Mouse (Mus musculus) forebrain, embryonic 11.5 days (tissue): Measurements from ENCODE around the gene Zfp770. TPM values are rescaled to one million over a fixed set of nuclear protein-coding genes. Genes with fewer than 3 reads are reported as not detected.
"Not testable (repeated sequence)": the region's sequence is repeated elsewhere in the genome, so short reads cannot be mapped to it uniquely, and the experiment has no call there.

ENCODE experiments used
- ATAC-seq: fragments of 200-750 bp; cut with Nextera tagmentation; replicated peaks from 2 replicates; pipeline ENCODE4 v1.8.0; 2017; ENCODE audit warnings: moderate TSS enrichment; ENCODE audit not compliant: low FRiP score
- DNase-seq: peaks from one replicate; pipeline ENCODE4 v3.0.0-alpha.2; 2017; ENCODE audit warnings: low spot score
- H3K27ac ChIP-seq: fragments of 300-500 bp; sonication (generic); 2 replicates; pipeline ENCODE4 v1.5.1; 2014; ENCODE audit warnings: low read depth, low read length
- H3K27me3 ChIP-seq: fragments of 300-500 bp; sonication (generic); 2 replicates; pipeline ENCODE4 v1.6.1; 2014; ENCODE audit warnings: mild to moderate bottlenecking, low read length, mixed read lengths; ENCODE audit not compliant: control insufficient read depth, insufficient read depth
- H3K36me3 ChIP-seq: fragments of 300-500 bp; sonication (generic); 2 replicates; pipeline ENCODE4 v1.6.1; 2014; ENCODE audit warnings: mild to moderate bottlenecking, low read length, moderate library complexity, mixed read lengths; ENCODE audit not compliant: control insufficient read depth, insufficient read depth
- H3K4me1 ChIP-seq: fragments of 300-500 bp; sonication (generic); replicated peaks from 2 replicates; pipeline ENCODE4 v1.6.1; 2014; ENCODE audit warnings: low read length, mixed read lengths; ENCODE audit not compliant: control insufficient read depth, insufficient read depth
- H3K4me2 ChIP-seq: fragments of 300-500 bp; sonication (generic); 2 replicates; pipeline ENCODE4 v1.6.1; 2014; ENCODE audit warnings: low read depth, mild to moderate bottlenecking, low read length, moderate library complexity, mixed read lengths; ENCODE audit not compliant: severe bottlenecking
- H3K4me3 ChIP-seq: fragments of 300-500 bp; sonication (generic); 2 replicates; pipeline ENCODE4 v1.5.1; 2014; ENCODE audit warnings: low read depth, low read length
- H3K9ac ChIP-seq: fragments of 300-500 bp; sonication (generic); 2 replicates; pipeline ENCODE4 v1.6.1; 2014; ENCODE audit warnings: low read length
- H3K9me3 ChIP-seq: fragments of 300-500 bp; sonication (generic); 2 replicates; pipeline ENCODE4 v1.6.1; 2016; ENCODE audit warnings: low read length, mixed read lengths; ENCODE audit not compliant: control insufficient read depth
- WGBS: fragments of 180-500 bp; shearing (Covaris S2); extraction: QIAGEN DNeasy Blood & Tissue Kit; methylation state at CpG from one replicate; pipeline ENCODE4 v1.1.7; 2014; 5-methylcytosine and 5-hydroxymethylcytosine counted together
- polyA plus RNA-seq: library from polyadenylated mRNA; unstranded; fragments of >200 nt; fragmentation: Nextera tagmentation; extraction: Ambion mirVana; gene quantifications from 2 replicates; pipeline ENCODE4 v1.2.1, GENCODE M21; 2014

Zfp770 gene
- polyA plus RNA-seq, 1 experiment from 2014 or later: 4.6 TPM

- DNase-seq: no peak
- 93% methylated on average over 5 of the region's 5 CpGs for WGBS
These were observed 4.8 kb downstream of the Zfp770 start for GRCm38 (mm10) chr2:114196421-114196820.

GRCm38 (mm10) chr2:114186924-114187323 lies 14.3 kb downstream of the Zfp770 start, which contains the start of gene Aqr:
Aqr (minus strand) TSS chr2:114187024.
- not testable (repeated sequence) for DNase-seq, H3K9me3 ChIP-seq, H3K36me3 ChIP-seq, H3K27ac ChIP-seq, ATAC-seq, H3K4me2 ChIP-seq, H3K4me1 ChIP-seq, H3K27me3 ChIP-seq, H3K4me3 ChIP-seq, H3K9ac ChIP-seq
- WGBS: 90% methylated on average over 1 of the region's 6 CpGs

More at GRCm38 (mm10) chr2:114196421-114196820, 4.8 kb downstream of the Zfp770 start:
- no peaks in the 10 kb centered on the region for H3K36me3 ChIP-seq
- H3K27me3 ChIP-seq: no peaks in the 10 kb centered on the region
- no peaks in the 10 kb centered on the region for H3K4me1 ChIP-seq
- H3K27ac ChIP-seq: no peak overlapping the region
- no peak overlapping the region for H3K4me2 ChIP-seq
- ATAC-seq: no peak
- no peak overlapping the region for H3K4me3 ChIP-seq
- H3K9ac ChIP-seq: no peak overlapping the region
- H3K9me3 ChIP-seq: no peaks in the 10 kb centered on the region

GRCm38 (mm10) chr2:114177802-114178733 lies 23.2 kb downstream of the Zfp770 start:
- WGBS: 44% methylated on average over 4 of the region's 4 CpGs
- Histone ChIP-seq H3K4me2 (no peak overlapping the region), H3K27ac (no peak overlapping the region), H3K4me1 (no peaks in the 10 kb centered on the region; the same call in 1 of the 2 replicates), H3K27me3 (no peaks in the 10 kb centered on the region), H3K36me3 (no peaks in the 10 kb centered on the region), H3K9ac (no peak overlapping the region), H3K4me3 (no peak overlapping the region), H3K9me3 (no peaks in the 10 kb centered on the region)
- ATAC-seq (no peak), DNase-seq (no peak)

GRCm38 (mm10) chr2:114174651-114175484 lies 26.4 kb downstream of the Zfp770 start:
- DNase-seq (peak; percentile 79), ATAC-seq (peak; percentile 93)
- Histone ChIP-seq H3K9ac (peak overlapping the region; percentile 76), H3K4me1 (no peaks in the 10 kb centered on the region; the same call in 1 of the 2 replicates), H3K27ac (no peak overlapping the region), H3K36me3 (no peaks in the 10 kb centered on the region), H3K4me2 (peak overlapping the region; percentile 78), H3K4me3 (peak overlapping the region; percentile 69), H3K9me3 (no peaks in the 10 kb centered on the region), H3K27me3 (no peaks in the 10 kb centered on the region)
- WGBS: under 1% methylated on average over 44 of the region's 44 CpGs

- Histone ChIP-seq H3K27ac (no peak overlapping the region), H3K27me3 (no peaks in the 10 kb centered on the region), H3K36me3 (no peaks in the 10 kb centered on the region), H3K9me3 (no peaks in the 10 kb centered on the region), H3K4me2 (no peak overlapping the region), H3K4me3 (no peak overlapping the region), H3K4me1 (no peaks in the 10 kb centered on the region; the same call in 1 of the 2 replicates), H3K9ac (no peak overlapping the region)
- DNase-seq (no peak), ATAC-seq (no peak)
These were observed 28.0 kb downstream of the Zfp770 start for GRCm38 (mm10) chr2:114173248-114173647.

GRCm38 (mm10) chr2:114167837-114168236 lies 33.4 kb downstream of the Zfp770 start:
- Histone ChIP-seq H3K9me3 (no peaks in the 10 kb centered on the region), H3K36me3 (no peaks in the 10 kb centered on the region), H3K27me3 (no peaks in the 10 kb centered on the region), H3K4me3 (no peak overlapping the region), H3K4me1 (no peaks in the 10 kb centered on the region), H3K27ac (no peak overlapping the region), H3K9ac (no peak overlapping the region), H3K4me2 (no peak overlapping the region)
- ATAC-seq: no peak
- DNase-seq: no peak

- no peak overlapping the region for H3K4me3 ChIP-seq
- H3K27ac ChIP-seq: no peak overlapping the region
- WGBS: 95% methylated on average over 1 of the region's 1 CpGs
- H3K36me3 ChIP-seq: no peaks in the 10 kb centered on the region; the same call in 1 of the 2 replicates
- H3K9me3 ChIP-seq: no peaks in the 10 kb centered on the region
- no peaks in the 10 kb centered on the region for H3K4me1 ChIP-seq
- DNase-seq (no peak), ATAC-seq (no peak)
- H3K9ac ChIP-seq: no peak overlapping the region
- no peak overlapping the region for H3K4me2 ChIP-seq
- H3K27me3 ChIP-seq: no peaks in the 10 kb centered on the region
These were observed 39.3 kb downstream of the Zfp770 start for GRCm38 (mm10) chr2:114161978-114162377.

- WGBS: 88% methylated on average over 4 of the region's 4 CpGs
- no peaks in the 10 kb centered on the region for H3K27me3 ChIP-seq
- H3K9me3 ChIP-seq: no peaks in the 10 kb centered on the region
- H3K4me1 ChIP-seq: no peaks in the 10 kb centered on the region
- ATAC-seq (no peak), DNase-seq (no peak)
- H3K36me3 ChIP-seq: no peaks in the 10 kb centered on the region; the same call in 1 of the 2 replicates
- H3K4me3 ChIP-seq: no peak overlapping the region
- no peak overlapping the region for H3K27ac ChIP-seq
- H3K4me2 ChIP-seq: no peak overlapping the region
- H3K9ac ChIP-seq: no peak overlapping the region
These were observed 43.9 kb downstream of the Zfp770 start for GRCm38 (mm10) chr2:114157345-114157744.
